Mouse (Mus musculus): Measurements from ENCODE around the gene Tmem238.

Tmem238 gene

DNA sequence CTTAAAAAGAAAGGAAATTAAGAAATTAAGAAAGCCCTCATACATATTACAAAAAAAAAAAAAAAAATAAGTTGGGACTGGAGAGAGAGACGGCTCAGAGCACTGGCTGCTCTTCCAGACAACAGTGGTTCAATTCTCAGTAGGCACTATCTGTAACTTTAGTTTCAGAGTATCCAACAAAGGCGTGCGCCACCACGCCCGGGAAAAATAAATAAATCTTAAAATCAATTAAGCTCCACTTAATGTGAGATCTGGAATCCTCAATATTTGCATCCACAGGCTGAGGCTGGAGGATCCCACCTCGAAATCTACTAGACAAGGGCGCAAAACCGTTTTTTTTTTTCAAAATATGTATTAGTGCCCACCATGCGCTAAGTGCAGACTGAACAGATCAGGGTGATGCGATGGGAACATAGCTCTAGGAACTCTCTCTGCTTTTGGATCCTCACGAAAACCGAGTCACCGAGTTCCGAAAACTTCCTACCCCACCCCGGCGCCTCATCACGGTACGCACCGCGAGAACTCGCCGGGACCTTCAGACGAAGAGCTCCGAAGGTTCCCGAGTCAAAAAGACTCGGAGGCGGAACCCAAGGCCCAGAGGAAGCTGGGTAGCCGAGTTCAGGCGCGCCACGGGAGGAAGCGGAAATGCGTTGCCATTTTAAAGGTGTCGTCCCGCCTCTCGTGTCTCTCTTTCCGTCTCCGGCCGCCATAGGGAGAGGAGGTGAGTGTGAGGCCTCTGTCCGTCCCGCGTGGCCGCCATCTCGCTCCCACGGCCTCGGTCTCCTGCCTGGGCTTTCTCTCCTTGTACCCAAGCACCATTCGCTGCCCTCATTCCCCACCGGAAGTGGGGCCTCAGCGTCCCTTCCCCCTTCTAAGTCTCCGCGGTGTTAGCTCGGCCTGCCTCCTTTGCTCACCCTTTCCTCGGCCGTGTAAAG lies 3.1 kb upstream of the Tmem238 start, which contains the start of gene Rpl28:
Gene Rpl28 (plus strand): TSS at position 597 of the 935 bp plus-strand sequence.
- peak; percentile 97 for DNase-seq (ENCODE audit: low read depth, low spot score)

DNA sequence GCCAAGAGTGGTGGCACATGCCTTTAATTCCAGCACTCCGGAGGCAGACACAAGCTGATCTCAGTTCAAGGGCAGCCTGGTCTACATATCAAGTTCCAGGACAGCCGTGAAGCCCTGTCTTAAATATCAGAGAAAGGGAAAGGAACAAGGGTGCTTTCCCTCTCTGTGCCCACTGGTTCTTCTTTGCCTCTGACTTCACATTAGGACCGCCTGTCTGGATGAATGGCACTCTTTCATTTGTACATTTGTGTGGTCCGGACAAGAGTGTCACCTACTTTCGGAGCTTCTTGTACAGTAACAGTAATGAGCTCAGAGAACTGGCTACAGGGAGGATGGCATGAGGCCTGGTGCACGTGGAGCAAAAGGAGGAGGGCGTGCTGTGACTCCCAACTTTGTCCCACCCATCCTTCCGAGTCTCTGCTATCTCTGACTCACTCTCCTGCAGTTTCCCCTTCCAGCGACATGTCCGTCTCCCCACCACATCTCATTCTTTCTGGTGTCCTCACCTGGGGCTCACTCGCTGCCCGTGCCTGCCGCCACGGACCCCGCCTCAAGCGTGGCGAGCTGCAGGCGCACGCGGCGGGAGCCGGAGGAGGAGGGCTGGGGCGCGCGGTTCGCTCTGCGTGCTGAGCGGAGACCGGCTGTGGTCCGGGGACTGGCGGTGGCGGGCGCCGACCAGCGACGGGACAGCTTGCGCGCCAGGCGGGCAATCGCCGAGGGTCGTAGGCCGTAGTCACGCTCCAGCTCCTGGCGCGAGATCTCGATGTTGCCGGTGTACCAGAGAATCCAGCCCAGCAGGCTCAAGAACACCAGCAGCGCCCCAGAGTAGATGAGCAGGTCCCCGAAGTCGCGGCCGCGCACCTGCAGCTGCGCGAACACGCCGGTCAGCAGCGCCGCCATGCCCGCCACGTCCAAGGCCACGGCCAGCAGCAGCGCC lies 689 bp downstream of the Tmem238 start:
- DNase-seq (ENCODE audit: low read depth, low spot score), result peak; percentile 85

DNA sequence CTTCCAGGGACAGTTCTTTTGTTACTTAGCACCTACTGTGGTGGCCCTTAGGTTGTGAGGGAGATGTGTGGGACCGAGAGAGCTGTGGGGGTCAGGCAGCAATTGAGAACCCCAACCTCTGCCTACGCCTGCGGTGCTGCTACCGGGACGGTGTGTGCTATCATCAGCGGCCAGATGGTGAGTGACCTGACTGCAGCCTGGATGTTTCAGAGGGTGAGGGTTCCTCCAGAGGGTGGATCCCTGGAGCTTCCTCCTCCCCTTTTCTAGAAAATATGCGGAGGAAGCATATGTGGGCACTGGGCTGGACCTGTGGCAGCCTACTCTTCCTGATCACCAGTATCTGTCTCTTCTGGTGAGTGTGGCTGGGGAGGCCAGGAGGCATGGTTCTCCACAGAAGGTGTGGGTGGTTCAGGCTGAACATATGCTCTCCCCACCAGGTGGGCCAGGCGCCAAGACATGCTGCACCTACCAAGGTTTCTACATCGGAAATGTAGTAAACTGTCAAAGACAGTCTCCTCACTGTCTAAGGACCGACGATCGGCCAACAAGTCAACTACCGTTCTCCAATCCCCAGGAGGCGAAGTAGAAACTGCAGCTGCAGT lies 5.7 kb downstream of the Tmem238 start:
- no peak for DNase-seq (ENCODE audit: low read depth, low spot score)

DNA sequence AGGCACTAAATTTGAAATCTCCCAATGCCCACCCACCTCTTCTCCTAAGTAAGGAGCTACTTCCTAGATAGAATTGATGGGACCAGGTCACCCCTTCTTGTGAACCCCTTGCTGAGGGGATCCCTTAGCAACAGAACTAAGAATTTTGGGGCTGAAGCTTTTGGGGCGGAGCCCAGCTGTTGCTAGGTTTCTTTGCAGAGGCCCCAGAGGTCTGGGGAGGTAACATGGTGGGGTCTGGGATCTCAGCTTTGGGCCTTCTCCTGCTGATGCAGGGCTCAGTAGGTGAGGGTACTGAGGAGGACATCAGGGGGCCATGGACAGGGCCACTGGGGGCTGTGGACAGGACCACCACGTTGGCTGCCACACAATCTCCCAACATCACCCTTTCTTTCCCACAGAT lies 6.7 kb downstream of the Tmem238 start, which contains the start of the genes Il11 and Tmem190:
Gene Il11 (minus strand): TSS at position 101 of the 400 bp plus-strand sequence.
Gene Tmem190 (plus strand): TSS at position 179 of the 400 bp plus-strand sequence.
- no peak for DNase-seq (ENCODE audit: low read depth, low spot score)

DNA sequence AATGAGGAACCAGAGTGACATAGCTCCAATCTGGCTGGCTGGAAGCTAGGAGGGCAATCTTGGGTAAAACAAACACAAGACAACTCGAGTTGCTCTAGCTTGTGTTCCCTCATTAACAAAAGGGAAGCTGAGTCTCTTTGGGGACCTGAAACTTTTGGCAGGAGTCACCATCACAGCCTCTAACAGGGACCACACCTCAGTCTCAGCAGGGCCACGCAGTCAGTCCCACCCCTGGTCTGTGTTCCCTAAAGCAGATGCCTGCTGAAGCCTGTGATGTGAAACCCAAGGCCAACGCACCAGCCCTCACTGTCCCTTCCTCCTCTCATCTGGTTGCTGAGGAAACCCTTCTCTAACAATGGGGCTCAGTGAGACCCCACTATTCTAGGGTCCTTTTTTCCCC lies 7.3 kb downstream of the Tmem238 start:
- DNase-seq (ENCODE audit: low read depth, low spot score), result no peak

DNA sequence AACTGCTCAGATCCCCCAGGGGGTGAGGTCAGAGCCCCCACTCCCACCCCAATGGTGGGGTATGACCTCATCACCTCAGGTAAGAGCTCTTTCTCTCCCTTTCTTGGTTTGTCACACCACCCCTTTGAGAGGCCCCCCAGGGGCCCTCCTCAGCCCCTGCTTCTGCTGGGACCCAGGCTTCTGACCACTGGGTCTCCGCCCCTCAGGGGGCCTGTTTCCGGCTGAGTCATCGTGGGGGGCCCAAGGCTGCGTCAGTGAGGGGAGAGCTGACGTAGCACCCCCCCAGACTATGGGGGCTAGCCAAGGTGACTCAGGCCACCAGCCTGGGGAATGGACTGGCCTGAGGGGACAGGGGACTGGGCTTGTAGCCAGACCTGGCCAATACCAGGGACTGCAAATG lies 9.5 kb downstream of the Tmem238 start:
- DNase-seq (ENCODE audit: low read depth, low spot score), result no peak

DNA sequence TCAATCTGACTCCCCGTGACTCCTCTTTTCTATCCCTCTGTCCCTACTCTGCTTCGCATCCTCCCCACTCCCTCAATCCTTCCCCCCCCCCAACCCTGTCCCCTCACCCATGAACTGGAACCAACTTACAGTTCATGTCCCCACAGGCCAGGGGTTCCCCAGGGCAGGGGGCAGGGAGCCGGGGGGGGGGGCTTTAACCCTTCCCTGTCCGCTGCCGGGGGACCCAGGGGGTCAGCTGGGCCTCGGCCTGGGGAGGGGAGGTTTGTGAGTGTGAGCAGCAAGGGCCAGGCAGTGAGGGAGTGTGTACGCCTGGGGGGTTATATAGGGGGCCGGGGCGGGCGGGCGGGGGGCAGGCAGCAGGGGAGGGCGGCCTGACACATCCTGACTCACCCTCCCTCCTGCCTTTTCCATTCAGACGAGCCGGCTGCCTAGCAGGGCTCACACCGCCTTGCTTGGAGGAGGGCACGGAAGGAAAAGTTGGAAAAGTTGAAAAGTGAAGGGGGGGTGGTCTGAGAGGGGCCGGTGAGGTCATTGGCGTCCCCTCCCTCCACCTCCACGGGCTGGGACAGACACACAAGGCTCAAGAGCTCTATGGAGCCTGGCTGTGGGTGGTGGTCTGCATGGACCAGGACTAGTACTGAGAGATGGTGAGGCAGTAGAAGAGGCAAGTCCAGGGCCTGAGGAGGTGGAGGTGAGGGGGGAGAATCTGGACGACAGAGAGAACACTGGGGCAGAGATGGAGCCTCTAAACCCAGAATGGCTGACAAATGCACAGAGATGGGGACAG lies 11.4 kb downstream of the Tmem238 start:
- no peak for DNase-seq (ENCODE audit: low read depth, low spot score)

DNA sequence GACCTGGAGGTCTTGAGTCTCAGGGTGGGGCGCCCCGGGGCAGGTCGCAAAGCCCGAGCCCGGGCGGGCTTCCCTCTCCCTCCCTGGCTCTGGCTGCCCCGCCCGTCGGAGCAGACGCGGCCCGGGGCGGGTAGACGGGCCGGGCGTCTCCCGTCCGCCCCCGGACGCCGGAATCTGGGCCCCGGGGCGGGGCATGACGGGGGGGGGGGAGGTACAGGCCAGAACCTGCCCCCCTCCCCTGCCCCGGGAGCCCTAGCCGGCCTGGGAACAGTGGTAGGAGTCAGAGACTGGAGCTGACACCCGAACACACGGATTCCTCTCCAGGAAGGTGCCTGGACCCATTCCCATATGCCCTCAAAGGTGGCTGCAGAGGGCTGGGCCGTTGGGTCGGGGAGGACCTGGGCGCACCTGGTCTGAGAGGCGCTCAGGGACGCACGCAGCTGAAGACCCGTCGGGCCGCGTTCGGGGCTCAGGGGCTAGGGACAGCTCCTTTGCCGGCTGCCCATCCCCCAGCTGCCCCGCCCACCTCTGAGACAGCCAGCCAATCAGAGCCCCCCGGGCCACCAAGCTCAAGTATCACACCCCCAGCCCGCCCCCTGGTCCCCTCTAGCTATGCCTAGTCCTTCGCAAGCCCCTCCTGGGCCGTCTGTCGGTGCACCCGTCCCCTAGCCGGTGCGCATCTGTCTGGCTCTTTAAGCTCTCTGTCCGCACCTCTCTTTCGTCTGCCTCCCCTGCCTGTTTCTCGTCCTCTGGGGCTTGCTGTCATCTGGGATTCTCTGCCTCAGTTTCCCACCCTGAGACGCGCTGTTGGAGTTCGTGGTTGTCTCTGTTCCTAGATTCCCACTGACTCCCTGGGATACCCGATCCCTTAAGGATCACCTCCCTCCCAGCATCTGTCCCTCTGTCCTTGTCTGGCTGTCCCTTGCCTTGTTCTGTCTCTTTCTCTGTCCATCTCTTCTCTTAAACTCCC lies 12.3 kb downstream of the Tmem238 start:
- DNase-seq (ENCODE audit: low read depth, low spot score), result no peak

DNA sequence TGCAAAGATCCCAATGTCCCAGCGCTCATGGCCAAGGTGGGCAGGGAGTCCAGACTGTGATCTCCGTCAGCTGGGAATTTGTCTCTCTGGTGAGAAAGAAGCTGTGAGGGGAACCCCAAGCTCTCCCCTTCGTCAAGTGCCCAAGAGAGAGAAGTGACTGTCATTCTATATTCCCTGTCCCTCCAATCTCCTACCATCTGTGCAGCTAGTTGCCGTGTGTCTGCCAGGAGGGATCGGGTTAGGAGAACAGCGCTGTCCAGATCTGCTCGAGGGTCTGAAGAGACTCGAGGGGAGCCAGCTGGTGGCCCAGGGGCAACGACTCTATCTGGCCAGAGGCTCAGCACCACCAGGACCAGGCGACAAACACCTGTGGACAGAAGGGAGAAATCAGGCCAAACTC lies 13.3 kb downstream of the Tmem238 start:
- DNase-seq (ENCODE audit: low read depth, low spot score), result no peak

DNA sequence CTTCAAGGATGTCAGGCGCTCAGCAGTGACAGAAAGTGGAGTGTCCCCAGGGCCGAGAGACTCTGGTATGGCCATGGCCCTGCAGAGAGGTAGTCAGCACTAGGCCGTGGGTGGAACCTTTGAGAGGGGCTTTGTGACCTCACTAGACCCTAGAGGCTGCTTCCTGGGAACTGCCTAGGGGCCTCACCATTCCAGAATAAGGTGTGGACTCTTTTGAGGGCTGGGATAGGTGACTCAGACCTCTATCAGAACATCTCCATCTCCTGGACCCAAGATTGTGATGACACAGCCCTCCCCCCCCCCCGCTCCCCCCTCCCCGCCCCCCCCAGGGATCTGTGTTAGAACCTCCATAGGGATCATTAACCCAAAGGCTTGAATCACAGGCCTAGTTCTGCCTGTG lies 18.3 kb downstream of the Tmem238 start, which contains the start of gene Fam71e2:
Gene Fam71e2 (minus strand): TSS at position 101 of the 400 bp plus-strand sequence.
- no peak for DNase-seq (ENCODE audit: low read depth, low spot score)

DNA sequence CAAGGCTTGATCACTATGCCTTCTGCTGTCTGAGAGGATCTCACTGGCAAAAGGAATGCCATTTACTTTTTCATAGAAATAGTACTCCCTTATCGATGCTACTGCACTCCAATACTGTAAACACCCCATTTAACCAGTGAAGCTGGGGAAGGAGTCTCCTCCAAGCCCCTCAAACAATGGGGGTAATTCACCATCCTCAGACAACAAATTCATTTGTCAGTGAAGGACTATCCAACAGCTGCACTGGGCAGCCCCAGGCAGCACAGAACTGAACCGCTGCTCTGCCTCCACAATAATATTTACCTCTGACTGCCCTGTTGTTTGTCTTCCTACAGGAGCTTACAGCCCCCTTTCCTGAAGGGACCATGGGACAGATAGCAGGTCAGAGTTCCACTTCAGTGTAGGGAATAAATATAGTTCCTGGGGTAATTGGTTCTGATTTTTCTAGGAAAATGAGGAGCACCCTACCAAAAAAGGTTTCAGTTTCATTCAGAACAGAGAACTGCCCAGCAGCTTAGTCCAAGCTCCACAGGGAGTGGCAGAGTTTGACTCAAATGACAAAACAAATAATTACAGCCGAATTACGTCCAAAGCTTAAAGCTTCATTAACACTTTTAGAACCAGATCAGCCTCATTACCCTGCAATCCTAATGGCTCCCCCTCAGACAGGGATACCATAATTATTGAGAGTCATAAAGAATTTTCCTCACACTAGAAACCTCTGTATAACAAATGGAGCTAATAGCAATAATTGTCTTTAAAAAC lies 24.3 kb downstream of the Tmem238 start:
- DNase-seq (ENCODE audit: low read depth, low spot score), result no peak

DNA sequence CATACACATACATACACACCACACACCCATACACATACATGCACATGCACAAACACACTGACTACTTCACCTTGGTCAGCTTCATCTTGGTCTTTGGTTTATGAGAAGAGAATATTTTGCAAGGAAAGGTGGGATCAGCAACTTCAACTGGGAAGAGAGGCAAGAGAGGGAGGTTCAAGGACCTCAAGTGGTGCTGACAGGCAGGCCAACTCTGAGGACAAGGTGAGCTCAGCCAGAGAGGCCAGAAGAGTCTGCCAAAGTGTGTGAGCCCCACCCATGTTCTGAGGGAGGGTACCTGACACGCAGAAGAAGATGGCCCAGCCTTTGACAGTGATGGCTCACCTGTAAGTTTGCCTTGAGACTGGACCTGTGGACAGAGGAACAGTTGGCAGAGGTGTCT lies 29.8 kb downstream of the Tmem238 start:
- DNase-seq (ENCODE audit: low read depth, low spot score), result no peak

DNA sequence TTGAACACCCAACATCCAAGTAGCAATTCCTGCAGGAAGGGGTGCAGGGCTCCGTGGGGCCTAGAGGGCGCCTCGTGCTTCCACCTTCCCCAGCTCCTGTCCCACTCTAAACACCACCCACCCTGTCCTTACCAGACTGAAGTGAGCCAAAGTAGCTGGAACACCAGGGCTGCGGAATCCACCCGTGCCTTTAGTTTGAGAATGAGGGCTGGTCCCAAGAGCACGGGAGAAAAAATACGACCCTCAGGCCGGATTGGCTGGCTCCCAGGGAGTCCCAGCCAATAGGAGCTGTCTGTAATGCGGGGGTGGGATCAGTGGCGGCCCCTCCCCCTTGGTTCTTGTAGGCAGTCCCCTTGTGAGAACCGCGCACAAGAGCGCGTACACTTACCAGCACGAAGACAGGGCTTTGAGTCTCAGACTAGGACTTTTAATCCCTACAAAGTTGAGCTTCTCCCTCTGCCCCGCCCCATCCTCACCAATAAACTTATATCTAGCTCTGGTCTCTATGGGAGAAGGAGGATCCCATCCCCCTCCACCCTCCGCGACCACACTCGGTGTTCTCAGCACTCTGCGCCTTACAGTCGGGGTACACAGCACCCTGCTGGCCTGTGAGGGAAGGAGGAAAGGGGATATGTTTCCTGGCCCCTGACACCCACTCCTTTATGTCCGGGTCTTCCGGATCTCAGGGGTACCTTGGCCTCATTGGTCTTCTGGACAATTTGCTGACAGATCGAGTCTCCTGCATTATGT lies 36.5 kb downstream of the Tmem238 start, which contains the start of gene Cox6b2:
Gene Cox6b2 (minus strand): TSS at position 274 of the 750 bp plus-strand sequence.
- DNase-seq (ENCODE audit: low read depth, low spot score), result no peak

DNA sequence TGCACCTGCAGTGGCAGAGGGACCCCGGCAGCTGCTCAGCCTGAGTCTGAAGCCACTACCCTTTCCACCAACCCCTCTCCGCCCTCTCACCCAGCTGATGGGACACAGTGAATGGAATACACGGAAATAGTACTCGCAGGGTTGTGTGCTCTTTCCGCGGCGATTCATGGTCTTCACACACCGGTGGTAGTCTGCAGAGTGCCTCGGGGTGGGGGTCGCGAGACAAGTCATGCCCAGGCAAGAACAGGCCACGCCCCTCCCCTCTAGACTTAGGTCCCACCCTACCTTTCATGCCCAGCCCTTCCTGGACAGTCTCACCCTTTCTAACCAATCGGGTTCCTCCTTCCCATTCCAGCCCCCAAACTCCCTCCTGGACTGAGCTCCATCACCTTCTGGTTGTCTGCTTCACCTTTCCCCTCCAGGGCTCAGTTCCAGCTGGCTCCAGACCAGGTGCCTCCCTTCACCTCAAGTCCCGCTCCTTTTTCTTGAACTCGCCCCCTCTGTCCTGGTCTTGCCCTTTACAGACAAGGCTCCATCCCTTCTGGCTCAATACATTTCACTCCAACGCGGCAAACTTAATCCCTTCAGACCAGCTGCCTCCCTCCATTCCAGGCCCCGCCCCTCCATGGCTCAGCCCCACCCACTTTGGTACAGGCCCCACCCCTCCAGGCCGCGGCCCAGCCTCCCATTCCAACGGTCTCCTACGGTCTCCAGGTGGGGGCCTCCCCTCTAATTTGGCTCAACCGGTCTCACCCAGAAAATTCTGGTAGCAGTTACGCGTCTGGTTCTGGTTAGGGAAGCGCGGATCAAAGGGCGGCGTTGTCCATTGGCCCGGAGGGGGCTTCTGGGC lies 37.3 kb downstream of the Tmem238 start:
- DNase-seq (ENCODE audit: low read depth, low spot score), result no peak

DNA sequence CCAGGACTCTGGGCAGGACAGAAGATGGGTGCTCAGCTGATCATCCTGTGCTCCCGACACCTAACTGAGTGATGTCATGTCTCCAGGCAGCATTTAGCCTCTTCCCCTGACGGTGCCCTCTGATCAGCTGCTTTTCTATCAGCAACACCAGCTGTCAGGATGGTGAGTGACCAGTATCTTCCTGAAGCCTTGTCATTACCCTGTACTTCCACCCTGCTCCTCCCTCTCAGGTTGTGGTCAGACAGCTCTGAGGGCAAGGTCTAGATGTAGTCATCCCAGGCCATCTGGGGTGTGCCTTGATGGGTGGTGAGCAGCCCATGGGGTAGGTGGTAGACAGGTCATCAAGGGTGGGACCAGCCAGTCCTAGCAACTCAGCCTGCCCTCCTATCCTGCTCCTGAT lies 40.3 kb downstream of the Tmem238 start:
- no peak for DNase-seq (ENCODE audit: low read depth, low spot score)

DNA sequence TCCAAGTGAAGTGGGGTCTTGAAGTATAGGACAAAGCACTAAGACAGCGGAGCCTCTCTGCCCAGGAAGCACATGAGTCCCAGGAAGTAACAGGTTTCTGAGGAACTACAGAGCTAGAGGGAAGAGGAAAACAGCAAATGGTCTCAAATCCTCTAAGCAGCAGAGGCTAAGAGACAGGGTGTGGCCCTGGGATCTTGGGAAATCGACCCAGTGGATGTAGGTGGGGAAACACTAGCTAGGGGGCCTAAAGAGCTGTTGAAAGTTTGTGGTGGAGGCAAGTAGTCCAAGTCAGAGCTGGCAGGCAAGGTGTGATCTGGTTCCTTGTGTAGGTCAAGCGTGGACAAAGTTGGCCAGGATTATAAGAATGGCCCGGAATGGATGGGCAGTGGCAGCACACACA lies 41.1 kb downstream of the Tmem238 start:
- no peak for DNase-seq (ENCODE audit: low read depth, low spot score)
